9 mouse cellular contexts compared by ENCODE assay signal in the genomic region with DNA sequence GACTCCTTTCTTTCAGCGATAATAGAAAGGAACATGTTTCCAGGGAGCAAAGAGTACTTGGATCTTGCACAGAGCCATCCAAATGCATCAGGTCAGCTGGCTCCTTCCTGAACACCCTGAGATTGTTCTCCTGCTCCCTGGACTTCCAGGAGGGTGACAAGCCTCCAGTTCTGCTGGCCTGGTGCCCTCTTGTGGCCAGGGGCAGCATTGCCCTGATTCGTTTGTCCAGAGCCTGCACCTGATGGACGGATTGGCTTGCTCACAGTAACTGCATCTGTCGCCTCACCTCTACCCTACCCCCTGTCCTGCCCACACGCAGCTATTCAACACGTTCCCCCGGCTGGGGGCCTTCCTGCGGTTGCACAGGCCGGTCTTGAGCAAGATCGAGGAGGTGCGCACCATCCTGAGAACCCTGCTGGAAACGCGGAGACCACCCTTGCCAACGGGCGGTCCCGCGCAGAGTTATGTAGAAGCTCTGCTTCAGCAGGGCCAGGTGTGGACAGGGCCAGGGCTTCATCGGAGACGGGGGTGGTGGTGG. TPM values are rescaled to one million over a fixed set of nuclear protein-coding genes. Genes with fewer than 3 reads are reported as not detected.
DNase-seq lines count a peak whose midpoint lies in the region; ATAC-seq lines count a peak whose summit lies in the region.
"Had no signal": no experiment of that assay in that cellular context is flagged by ENCODE, and none has a peak within 500 bp of the region (broad histone marks: within the 10 kb centered on the region; RNA-seq: fewer than 3 reads in every experiment).

No protein-coding gene starts in this region.

- no peak overlapping the region for H3K27ac ChIP-seq in hindbrain, embryonic 13.5 days
- no peak overlapping the region for H3K27ac ChIP-seq in midbrain, embryonic 13.5 days
- H3K27ac ChIP-seq: limb, embryonic 13.5 days had no signal

- WGBS in hindbrain, embryonic 13.5 days, result 37% methylated on average over 19 of the region's 19 CpGs
- WGBS in midbrain, embryonic 13.5 days, result 33% methylated on average over 19 of the region's 19 CpGs

- H3K9me3 ChIP-seq in hindbrain, embryonic 13.5 days, result no peaks in the 10 kb centered on the region
- no peaks in the 10 kb centered on the region for H3K9me3 ChIP-seq in midbrain, embryonic 13.5 days
- H3K9me3 ChIP-seq: limb, embryonic 13.5 days had no signal

- DNase-seq in heart, adult 11 months, result peak; percentile 95
- DNase-seq in heart, postnatal 25 days (ENCODE audit: low spot score), result no peak
- DNase-seq in brain, adult 2 months (ENCODE audit: low read depth, low spot score), result peak; percentile 90
- peak; percentile 67 for DNase-seq in left cerebral cortex, adult 11 months (ENCODE audit: low spot score)
- DNase-seq in spleen, postnatal 14 days (ENCODE audit: low spot score in 2 of 2), result peak; percentile 59 to 71

- H3K9ac ChIP-seq in hindbrain, embryonic 13.5 days, result no peak overlapping the region
- no peak overlapping the region for H3K9ac ChIP-seq in midbrain, embryonic 13.5 days (replicated peaks)
- H3K9ac ChIP-seq: limb, embryonic 13.5 days had no signal

- H3K4me3 ChIP-seq in hindbrain, embryonic 13.5 days, result no peak overlapping the region
- H3K4me3 ChIP-seq in midbrain, embryonic 13.5 days (replicated peaks), result no peak overlapping the region
- H3K4me3 ChIP-seq: limb, embryonic 13.5 days had no signal

- 0 out of 2 replicates have a peak, but pooled peaks cover 1% of the 10 kb centered on the region for H3K36me3 ChIP-seq in hindbrain, embryonic 13.5 days
- H3K36me3 ChIP-seq in midbrain, embryonic 13.5 days, result peaks cover 2% of the 10 kb centered on the region; the same call in 1 of the 2 replicates
- H3K36me3 ChIP-seq: limb, embryonic 13.5 days had no signal

- no peak overlapping the region for H3K4me2 ChIP-seq in hindbrain, embryonic 13.5 days
- no peak overlapping the region for H3K4me2 ChIP-seq in midbrain, embryonic 13.5 days (replicated peaks)
- H3K4me2 ChIP-seq: limb, embryonic 13.5 days had no signal

- intact Hi-C loops in heart, postnatal 25 days (cut with DNase I), result loop anchor here (1.0 kb wide), 1 partner anchor 23 kb away; no protein-coding TSS in a partner anchor

- peaks cover 19% of the 10 kb centered on the region for H3K27me3 ChIP-seq in hindbrain, embryonic 13.5 days
- H3K27me3 ChIP-seq in midbrain, embryonic 13.5 days, result peaks cover 7% of the 10 kb centered on the region; the same call in 1 of the 2 replicates

- ATAC-seq in erythroid progenitor cell, adult 5-6 weeks (replicated peaks; ENCODE audit: low FRiP score, poor library complexity, severe bottlenecking), result peak; percentile 81
- ATAC-seq in hindbrain, embryonic 13.5 days (ENCODE audit: low FRiP score), result 0 out of 2 replicates have a peak, but pooled peaks have one; percentile 26
- ATAC-seq in midbrain, embryonic 13.5 days, result peak; percentile 21; the same call in 1 of the 2 replicates

- H3K4me1 ChIP-seq in hindbrain, embryonic 13.5 days (replicated peaks), result peaks cover 21% of the 10 kb centered on the region
- peaks cover 9% of the 10 kb centered on the region for H3K4me1 ChIP-seq in midbrain, embryonic 13.5 days (replicated peaks)

RNA-seq across cellular contexts. Expression of a gene that starts 2.9 kb away (rescaled TPM):
- total RNA-seq in heart, postnatal 25 days (2021), result not detected
- not detected in 2 replicates for total RNA-seq in erythroid progenitor cell, adult 5-6 weeks (2015; ENCODE audit: low replicate concordance)
- total RNA-seq in erythroid progenitor cell, adult 5-6 weeks (2017; ENCODE audit: low replicate concordance), result not detected in 2 replicates
- polyA plus RNA-seq in hindbrain, embryonic 13.5 days (2015; fragmentation: Nextera tagmentation; extraction: Ambion mirVana), result not detected in 2 replicates
- not detected in 2 replicates for polyA plus RNA-seq in midbrain, embryonic 13.5 days (2015; fragmentation: Nextera tagmentation; extraction: Ambion mirVana)

RNA-seq across cellular contexts. Expression of a gene that starts 4.1 kb away (rescaled TPM):
- total RNA-seq in heart, postnatal 25 days (2021), result 10 to 100 TPM; 82.2 to 91.1 TPM
- 8.8 and 11.9 TPM in 2 replicates for total RNA-seq in erythroid progenitor cell, adult 5-6 weeks (2015; ENCODE audit: low replicate concordance)
- 5.3 and 29.0 TPM in 2 replicates for total RNA-seq in erythroid progenitor cell, adult 5-6 weeks (2017; ENCODE audit: low replicate concordance)
- 116 and 124 TPM in 2 replicates for polyA plus RNA-seq in hindbrain, embryonic 13.5 days (2015; fragmentation: Nextera tagmentation; extraction: Ambion mirVana)
- 120 and 131 TPM in 2 replicates for polyA plus RNA-seq in midbrain, embryonic 13.5 days (2015; fragmentation: Nextera tagmentation; extraction: Ambion mirVana)

RNA-seq across cellular contexts. Expression of a gene that starts 22.2 kb away (rescaled TPM):
- 10 to 100 TPM; 35.3 to 58.5 TPM for total RNA-seq in heart, postnatal 25 days (2021)
- total RNA-seq in erythroid progenitor cell, adult 5-6 weeks (2015; ENCODE audit: low replicate concordance), result 34.0 and 38.9 TPM in 2 replicates
- 37.8 and 43.8 TPM in 2 replicates for total RNA-seq in erythroid progenitor cell, adult 5-6 weeks (2017; ENCODE audit: low replicate concordance)
- 1.6 and 2.4 TPM in 2 replicates for polyA plus RNA-seq in hindbrain, embryonic 13.5 days (2015; fragmentation: Nextera tagmentation; extraction: Ambion mirVana)
- polyA plus RNA-seq in midbrain, embryonic 13.5 days (2015; fragmentation: Nextera tagmentation; extraction: Ambion mirVana), result 1.7 TPM in 2 replicates

RNA-seq across cellular contexts. Expression of a gene that starts 29.9 kb away (rescaled TPM):
- 1 to 10 TPM; 1.4 to 1.5 TPM for total RNA-seq in heart, postnatal 25 days (2021)
- 4.2 and 5.8 TPM in 2 replicates for total RNA-seq in erythroid progenitor cell, adult 5-6 weeks (2015; ENCODE audit: low replicate concordance)
- 3.9 and 9.5 TPM in 2 replicates for total RNA-seq in erythroid progenitor cell, adult 5-6 weeks (2017; ENCODE audit: low replicate concordance)
- 24.9 and 26.5 TPM in 2 replicates for polyA plus RNA-seq in hindbrain, embryonic 13.5 days (2015; fragmentation: Nextera tagmentation; extraction: Ambion mirVana)
- polyA plus RNA-seq in midbrain, embryonic 13.5 days (2015; fragmentation: Nextera tagmentation; extraction: Ambion mirVana), result 13.8 and 14.5 TPM in 2 replicates

RNA-seq across cellular contexts. Expression of a gene that starts 49.8 kb away (rescaled TPM):
- under 1 TPM; 0.70 to 0.78 TPM for total RNA-seq in heart, postnatal 25 days (2021)
- total RNA-seq in erythroid progenitor cell, adult 5-6 weeks (2015; ENCODE audit: low replicate concordance), result 2.9 TPM in 1 of 2 replicates, not detected in the other
- 0.26 TPM in 1 of 2 replicates, not detected in the other for total RNA-seq in erythroid progenitor cell, adult 5-6 weeks (2017; ENCODE audit: low replicate concordance)
- 0.13 and 0.22 TPM in 2 replicates for polyA plus RNA-seq in hindbrain, embryonic 13.5 days (2015; fragmentation: Nextera tagmentation; extraction: Ambion mirVana)
- polyA plus RNA-seq in midbrain, embryonic 13.5 days (2015; fragmentation: Nextera tagmentation; extraction: Ambion mirVana), result 0.13 TPM in 1 of 2 replicates, not detected in the other

Comparison
In these comparisons a context has a peak if more than half of its experiments do, and no peak if none do; other contexts are left out.
1. ATAC-seq: peak in every context shown above with its lines; median percentile 81 in erythroid progenitor cell, adult 5-6 weeks; 26 in hindbrain, embryonic 13.5 days; 21 in midbrain, embryonic 13.5 days.